Mouse (Mus musculus) limb, embryonic 14.5 days (tissue): ENCODE results near the gene Ier5. TPM values are rescaled to one million over a fixed set of nuclear protein-coding genes. Genes with fewer than 3 reads are reported as not detected.
A peak's percentile ranks its signal among the peaks of the same experiment; 100 is the strongest.

ENCODE experiments used
- ATAC-seq: fragments of 200-750 bp; cut with Nextera tagmentation; 2 replicates; pipeline ENCODE4 v1.8.0; 2017; ENCODE audit warnings: low read depth, moderate number of reproducible peaks, moderate TSS enrichment; ENCODE audit not compliant: low FRiP score
- DNase-seq: peaks from one replicate; pipeline ENCODE4 v3.0.0-alpha.2; 2015; ENCODE audit warnings: low spot score
- H3K27ac ChIP-seq: fragments of 300-500 bp; sonication (generic); replicated peaks from 2 replicates; pipeline ENCODE4 v1.5.1; 2014; ENCODE audit warnings: low read depth, mild to moderate bottlenecking, low read length, moderate library complexity, mixed read lengths
- H3K27me3 ChIP-seq: fragments of 300-500 bp; sonication (generic); 2 replicates; pipeline ENCODE4 v1.6.1; 2014; ENCODE audit warnings: low read length, mixed read lengths; ENCODE audit not compliant: control insufficient read depth, insufficient read depth
- H3K36me3 ChIP-seq: fragments of 300-500 bp; sonication (generic); 2 replicates; pipeline ENCODE4 v1.6.1; 2014; ENCODE audit warnings: mild to moderate bottlenecking, low read length, moderate library complexity, mixed read lengths; ENCODE audit not compliant: control insufficient read depth, insufficient read depth
- H3K4me1 ChIP-seq: fragments of 300-500 bp; sonication (generic); 2 replicates; pipeline ENCODE4 v1.6.1; 2014; ENCODE audit warnings: antibody characterized with exemption, low read length, mixed read lengths; ENCODE audit not compliant: control insufficient read depth, insufficient read depth
- H3K4me2 ChIP-seq: fragments of 300-500 bp; sonication (generic); replicated peaks from 2 replicates; pipeline ENCODE4 v1.6.1; 2014; ENCODE audit warnings: low read depth, mild to moderate bottlenecking, low read length, moderate library complexity; ENCODE audit not compliant: severe bottlenecking
- H3K4me3 ChIP-seq: fragments of 300-500 bp; sonication (generic); replicated peaks from 2 replicates; pipeline ENCODE4 v1.5.1; 2014; ENCODE audit warnings: low read length
- H3K9ac ChIP-seq: fragments of 300-500 bp; sonication (generic); 2 replicates; pipeline ENCODE4 v1.6.1; 2014; ENCODE audit warnings: mild to moderate bottlenecking, low read depth, low read length, moderate library complexity; ENCODE audit not compliant: severe bottlenecking
- H3K9me3 ChIP-seq: fragments of 300-500 bp; sonication (generic); 2 replicates; pipeline ENCODE4 v1.6.1; 2016; ENCODE audit warnings: low read length; ENCODE audit not compliant: control insufficient read depth
- POLR2A ChIP-seq: fragments of 200-500 bp; IDR thresholded peaks from 2 replicates; pipeline ENCODE4 v1.8.0; 2012; ENCODE audit warnings: inconsistent platforms, mild to moderate bottlenecking, moderate library complexity, borderline replicate concordance; ENCODE audit not compliant: insufficient read depth, insufficient read length; ENCODE audit errors: extremely low read depth
- WGBS: fragments of 180-500 bp; shearing (Covaris S2); extraction: QIAGEN DNeasy Blood & Tissue Kit; methylation state at CpG from one replicate; pipeline ENCODE4 v1.1.7; 2014; 5-methylcytosine and 5-hydroxymethylcytosine counted together
- polyA plus RNA-seq, 2 experiments: library from polyadenylated mRNA; depleted of rRNA in 1 of 2; stranded (reverse) in 1 of 2; unstranded in 1 of 2; fragments of >200 nt; fragmentation: Nextera tagmentation in 1 of 2; extraction: Ambion mirVana in 1 of 2; gene quantifications; 2 replicates each; pipeline versions ENCODE4 v1.2.1 to v1.2.3; 2012 to 2014

Gene Ier5
- polyA plus RNA-seq, 2 experiments = 13.6 to 25.1 TPM

DNA sequence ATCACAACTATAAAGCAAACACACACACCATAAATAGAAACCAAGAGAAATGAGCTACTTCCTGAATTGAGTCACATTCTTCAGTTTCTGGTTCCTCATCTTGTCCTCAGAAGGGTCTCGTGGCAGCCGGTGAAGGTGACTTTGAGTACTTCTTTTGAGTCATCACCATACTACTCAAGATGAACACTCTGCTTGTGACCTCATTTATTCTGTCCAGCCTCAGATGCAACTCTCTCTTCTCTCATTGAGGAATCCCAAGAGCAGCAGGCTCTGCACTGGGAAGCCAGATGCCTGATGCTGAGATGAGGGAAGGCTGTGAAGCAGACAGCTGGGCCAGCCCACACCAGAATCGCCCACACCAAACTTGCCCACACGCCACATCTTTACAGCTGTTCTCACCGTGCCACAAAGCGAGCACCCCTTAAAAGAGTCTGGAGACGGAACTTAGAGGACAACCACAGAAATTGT, 8.0 kb downstream of the Ier5 start:
- peak overlapping the region; percentile 25 for H3K4me2 ChIP-seq
- H3K36me3 ChIP-seq = no peaks in the 10 kb centered on the region
- no peak overlapping the region for H3K9ac ChIP-seq
- DNase-seq (no peak), ATAC-seq (no peak)
- H3K9me3 ChIP-seq = no peaks in the 10 kb centered on the region
- H3K4me3 ChIP-seq = no peak overlapping the region
- TF ChIP-seq POLR2A = no peak
- H3K27ac ChIP-seq = peak overlapping the region; percentile 80
- H3K27me3 ChIP-seq = no peaks in the 10 kb centered on the region
- WGBS = 48% methylated on average over 7 of the region's 7 CpGs
- H3K4me1 ChIP-seq = peaks cover 63% of the 10 kb centered on the region

DNA sequence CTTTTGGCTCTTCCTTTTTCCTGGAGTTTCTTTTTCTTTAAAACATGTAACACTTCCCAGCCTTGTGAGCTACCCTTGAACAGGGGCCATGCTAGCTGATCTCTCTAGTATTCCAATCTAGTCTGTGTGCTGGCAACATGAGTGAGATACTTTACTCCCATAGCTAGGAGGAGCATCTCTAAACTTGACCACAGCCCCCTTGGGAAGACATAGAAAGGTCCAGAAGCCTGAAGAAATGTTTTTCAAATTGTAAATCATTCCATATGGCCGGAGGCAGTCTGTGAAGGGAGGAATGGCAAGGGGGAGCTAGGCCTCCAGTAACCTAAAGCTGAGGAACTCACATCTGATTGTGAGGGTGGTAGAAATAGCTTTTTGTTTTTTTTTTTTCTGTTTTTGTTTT, 8.7 kb downstream of the Ier5 start:
- WGBS = 54% methylated on average over 1 of the region's 1 CpGs
- Histone ChIP-seq H3K4me1 (peaks cover 68% of the 10 kb centered on the region), H3K36me3 (no peaks in the 10 kb centered on the region), H3K27me3 (no peaks in the 10 kb centered on the region), H3K4me2 (no peak overlapping the region), H3K9me3 (no peaks in the 10 kb centered on the region), H3K4me3 (no peak overlapping the region), H3K27ac (no peak overlapping the region), H3K9ac (no peak overlapping the region)
- no peak for TF ChIP-seq POLR2A
- no peak for ATAC-seq
- DNase-seq = no peak

DNA sequence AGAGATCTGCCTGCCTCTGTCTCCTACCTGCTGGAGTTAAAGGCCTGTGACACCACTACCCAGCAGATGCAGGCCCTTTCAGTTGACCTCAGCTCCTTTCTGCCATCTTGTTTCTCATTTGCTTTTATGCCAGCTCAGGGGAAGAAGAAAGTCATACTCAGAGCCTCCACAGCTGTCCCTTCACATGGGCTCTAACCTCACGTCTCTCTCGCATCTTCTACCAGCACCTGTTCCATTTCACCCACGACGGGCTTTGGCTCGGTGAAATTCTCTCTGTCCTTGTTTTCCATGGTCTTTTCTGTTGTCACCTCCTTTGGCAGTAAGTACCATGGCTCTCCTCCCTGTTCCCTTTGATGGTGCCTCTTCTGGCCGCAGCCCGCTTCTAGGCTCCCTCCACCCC, 9.1 kb downstream of the Ier5 start:
- Histone ChIP-seq H3K36me3 (no peaks in the 10 kb centered on the region), H3K9me3 (no peaks in the 10 kb centered on the region), H3K4me3 (no peak overlapping the region), H3K27ac (no peak overlapping the region), H3K4me1 (peaks cover 68% of the 10 kb centered on the region), H3K4me2 (no peak overlapping the region), H3K27me3 (no peaks in the 10 kb centered on the region), H3K9ac (no peak overlapping the region)
- ATAC-seq (no peak), DNase-seq (no peak)
- 91% methylated on average over 7 of the region's 7 CpGs for WGBS
- no peak for TF ChIP-seq POLR2A

DNA sequence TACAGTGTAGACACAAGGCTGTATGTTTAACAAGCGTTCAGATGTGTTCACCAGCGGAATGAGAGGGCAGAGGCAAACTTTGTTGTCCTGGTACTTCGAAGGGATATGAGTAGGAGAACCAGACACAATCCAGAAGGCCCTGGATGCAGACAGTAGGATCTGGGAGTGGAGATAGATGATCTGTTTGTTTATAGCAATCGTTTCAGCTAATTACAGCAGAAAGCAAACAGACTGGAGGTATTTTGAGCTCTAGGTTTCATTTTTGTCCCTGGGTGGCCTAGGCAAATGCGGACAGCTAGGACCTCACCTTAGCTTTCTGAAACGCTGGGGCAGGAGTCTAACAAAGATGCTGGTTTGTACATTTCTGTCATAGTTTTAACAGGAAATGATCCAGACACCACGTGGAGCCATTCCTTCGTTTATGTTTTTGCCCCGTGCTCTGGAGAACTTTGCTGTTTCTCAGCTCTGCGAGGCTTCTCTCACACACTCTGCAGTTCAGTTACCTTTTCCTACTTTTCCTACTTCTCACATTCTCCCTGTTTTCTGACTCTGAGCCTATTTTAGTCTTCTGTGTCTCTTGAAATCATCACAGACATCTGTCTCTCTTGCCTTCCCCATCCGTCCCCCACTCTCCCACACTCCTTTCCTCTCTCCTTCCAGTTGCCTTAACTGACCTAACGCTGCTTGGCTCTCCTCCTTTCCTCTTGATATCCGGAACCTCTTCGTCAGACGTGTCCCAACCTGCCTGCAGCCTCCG, 10.4 kb downstream of the Ier5 start:
- ATAC-seq = no peak
- 34% methylated on average over 16 of the region's 16 CpGs for WGBS
- Histone ChIP-seq H3K9ac (no peak overlapping the region), H3K27ac (0 out of 2 replicates have a peak overlapping the region, but pooled peaks have one; percentile 10), H3K36me3 (no peaks in the 10 kb centered on the region), H3K9me3 (no peaks in the 10 kb centered on the region), H3K4me1 (peaks cover 74% of the 10 kb centered on the region), H3K4me2 (no peak overlapping the region), H3K4me3 (no peak overlapping the region), H3K27me3 (no peaks in the 10 kb centered on the region)
- TF ChIP-seq POLR2A = no peak
- no peak for DNase-seq

DNA sequence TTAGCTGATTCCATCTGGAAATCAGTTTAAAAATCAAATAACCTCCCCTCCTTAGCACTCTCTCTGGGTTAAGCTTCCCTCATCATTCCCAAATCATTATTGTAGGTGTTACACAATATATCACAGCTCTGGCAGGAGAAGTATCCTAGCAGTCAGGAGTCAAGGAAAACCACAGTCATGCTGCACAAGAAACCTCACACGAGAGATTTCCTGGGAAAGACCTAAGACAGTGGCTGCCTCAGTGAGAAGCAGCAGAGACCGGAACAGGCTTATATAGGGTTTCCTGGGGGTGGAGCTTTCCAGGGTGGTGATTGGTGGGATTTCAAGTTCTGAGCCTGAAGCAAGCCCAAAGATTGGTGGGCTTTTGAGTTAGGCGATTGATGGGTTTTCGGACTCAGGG, 11.4 kb downstream of the Ier5 start:
- no peak for ATAC-seq
- H3K27me3 ChIP-seq = no peaks in the 10 kb centered on the region
- H3K27ac ChIP-seq = no peak overlapping the region
- H3K36me3 ChIP-seq = no peaks in the 10 kb centered on the region
- H3K9me3 ChIP-seq = no peaks in the 10 kb centered on the region
- no peak overlapping the region for H3K9ac ChIP-seq
- no peak for DNase-seq
- WGBS = 85% methylated on average over 4 of the region's 4 CpGs
- no peak for TF ChIP-seq POLR2A
- no peak overlapping the region for H3K4me2 ChIP-seq
- H3K4me1 ChIP-seq = peaks cover 67% of the 10 kb centered on the region
- no peak overlapping the region for H3K4me3 ChIP-seq
